Mouse (Mus musculus) forebrain, embryonic 13.5 days (tissue): ENCODE results near the gene Dph2. TPM values are rescaled to one million over a fixed set of nuclear protein-coding genes. Genes with fewer than 3 reads are reported as not detected.

ENCODE experiments used
- ATAC-seq: fragments of 200-750 bp; cut with Nextera tagmentation; 2 replicates; pipeline ENCODE4 v1.8.0; 2017
- H3K27ac ChIP-seq: fragments of 300-500 bp; sonication (generic); 2 replicates; pipeline ENCODE4 v1.5.1; 2015; ENCODE audit warnings: inconsistent platforms, mild to moderate bottlenecking, moderate library complexity
- H3K27me3 ChIP-seq: fragments of 300-500 bp; sonication (generic); 2 replicates; pipeline ENCODE4 v1.6.1; 2015; ENCODE audit warnings: mild to moderate bottlenecking, inconsistent platforms
- H3K36me3 ChIP-seq: fragments of 300-500 bp; sonication (generic); 2 replicates; pipeline ENCODE4 v1.6.1; 2015; ENCODE audit warnings: mild to moderate bottlenecking, inconsistent platforms; ENCODE audit not compliant: poor library complexity, severe bottlenecking
- H3K4me1 ChIP-seq: fragments of 300-500 bp; sonication (generic); 2 replicates; pipeline ENCODE4 v1.6.1; 2015; ENCODE audit warnings: inconsistent platforms
- H3K4me2 ChIP-seq: fragments of 300-500 bp; sonication (generic); 2 replicates; pipeline ENCODE4 v1.6.1; 2015; ENCODE audit warnings: inconsistent platforms, mild to moderate bottlenecking, moderate library complexity
- H3K4me3 ChIP-seq: fragments of 300-500 bp; sonication (generic); 2 replicates; pipeline ENCODE4 v1.5.1; 2015; ENCODE audit warnings: mild to moderate bottlenecking, inconsistent platforms
- H3K9ac ChIP-seq: fragments of 300-500 bp; sonication (generic); 2 replicates; pipeline ENCODE4 v1.6.1; 2015; ENCODE audit warnings: mild to moderate bottlenecking, inconsistent platforms
- H3K9me3 ChIP-seq: fragments of 300-500 bp; sonication (generic); replicated peaks from 2 replicates; pipeline ENCODE4 v1.6.1; 2016; ENCODE audit warnings: inconsistent platforms
- WGBS: fragments of 180-500 bp; shearing (Covaris S2); methylation state at CpG from one replicate; pipeline ENCODE4 v1.1.7; 2015; 5-methylcytosine and 5-hydroxymethylcytosine counted together
- polyA plus RNA-seq: library from polyadenylated mRNA; unstranded; fragments of >200 nt; fragmentation: Nextera tagmentation; extraction: Ambion mirVana; gene quantifications from 2 replicates; pipeline ENCODE4 v1.2.1, GENCODE M21; 2015

Gene Dph2
- 27.3 and 28.5 TPM in 2 replicates for polyA plus RNA-seq

- H3K4me2 ChIP-seq: peak within 1 kb of the TSS; percentile 92
- peak within 1 kb of the TSS; percentile 74 for H3K4me3 ChIP-seq
- no peaks in the 10 kb centered on the region for H3K9me3 ChIP-seq
- H3K9ac ChIP-seq: peak within 1 kb of the TSS; percentile 66
- peaks cover 21% of the 10 kb centered on the region for H3K4me1 ChIP-seq
- no peak within 1 kb of the TSS for H3K27ac ChIP-seq
- peak; percentile 89 for ATAC-seq
- H3K27me3 ChIP-seq: no peaks in the 10 kb centered on the region
- peaks cover 48% of the 10 kb centered on the region for H3K36me3 ChIP-seq
- WGBS: 0% methylated on average over 21 of the region's 21 CpGs
Measured at GRCm38 (mm10) chr4:117891738-117892161, at the start of gene Dph2. Gene Dph2, minus strand, starts transcription at chr4:117892032.

GRCm38 (mm10) chr4:117936964-117937363 lies 45.1 kb upstream of the Dph2 start:
- H3K27me3 ChIP-seq: no peaks in the 10 kb centered on the region
- no peak overlapping the region for H3K4me2 ChIP-seq
- no peak overlapping the region for H3K4me3 ChIP-seq
- no peak overlapping the region for H3K9ac ChIP-seq
- WGBS: 95% methylated on average over 5 of the region's 5 CpGs
- H3K9me3 ChIP-seq: no peaks in the 10 kb centered on the region
- no peak overlapping the region for H3K27ac ChIP-seq
- ATAC-seq: no peak
- H3K36me3 ChIP-seq: peaks cover 22% of the 10 kb centered on the region
- no peaks in the 10 kb centered on the region for H3K4me1 ChIP-seq

GRCm38 (mm10) chr4:117934081-117934480 lies 42.2 kb upstream of the Dph2 start:
- Histone ChIP-seq H3K4me1 (peaks cover 12% of the 10 kb centered on the region), H3K4me2 (no peak overlapping the region), H3K36me3 (peaks cover 11% of the 10 kb centered on the region), H3K9me3 (no peaks in the 10 kb centered on the region), H3K27ac (no peak overlapping the region), H3K9ac (no peak overlapping the region), H3K4me3 (no peak overlapping the region), H3K27me3 (peaks cover 15% of the 10 kb centered on the region)
- 84% methylated on average over 4 of the region's 4 CpGs for WGBS
- no peak for ATAC-seq

- Histone ChIP-seq H3K36me3 (peaks cover 10% of the 10 kb centered on the region), H3K9ac (no peak overlapping the region), H3K4me3 (no peak overlapping the region), H3K4me2 (no peak overlapping the region), H3K9me3 (no peaks in the 10 kb centered on the region), H3K27ac (no peak overlapping the region), H3K4me1 (peaks cover 20% of the 10 kb centered on the region), H3K27me3 (peaks cover 24% of the 10 kb centered on the region)
- no peak for ATAC-seq
- 88% methylated on average over 5 of the region's 5 CpGs for WGBS
Measured at GRCm38 (mm10) chr4:117933248-117933647, 41.4 kb upstream of the Dph2 start.

GRCm38 (mm10) chr4:117929391-117929881 lies 37.6 kb upstream of the Dph2 start, which contains the start of gene Artn:
Gene Artn, minus strand, starts transcription at chr4:117929763.
- peak; percentile 14; the same call in 1 of the 2 replicates for ATAC-seq
- Histone ChIP-seq H3K27me3 (peaks cover 59% of the 10 kb centered on the region), H3K36me3 (peaks cover 10% of the 10 kb centered on the region; the same call in 1 of the 2 replicates), H3K9ac (peak within 1 kb of the TSS; percentile 54), H3K27ac (no peak within 1 kb of the TSS), H3K4me1 (peaks cover 37% of the 10 kb centered on the region), H3K9me3 (no peaks in the 10 kb centered on the region), H3K4me3 (peak within 1 kb of the TSS; percentile 35), H3K4me2 (peak within 1 kb of the TSS; percentile 63)
- WGBS: under 1% methylated on average over 33 of the region's 33 CpGs

- Histone ChIP-seq H3K9ac (peak overlapping the region; percentile 54; the same call in 1 of the 2 replicates), H3K27ac (no peak overlapping the region), H3K4me3 (peak overlapping the region; percentile 35), H3K36me3 (peaks cover 10% of the 10 kb centered on the region; the same call in 1 of the 2 replicates), H3K4me1 (peaks cover 37% of the 10 kb centered on the region), H3K9me3 (no peaks in the 10 kb centered on the region), H3K4me2 (peak overlapping the region; percentile 63), H3K27me3 (peaks cover 66% of the 10 kb centered on the region)
- ATAC-seq: peak; percentile 19; the same call in 1 of the 2 replicates
- WGBS: 3% methylated on average over 13 of the region's 13 CpGs
Measured at GRCm38 (mm10) chr4:117928699-117929241, 36.9 kb upstream of the Dph2 start.

- ATAC-seq: peak; percentile 33
- H3K27ac ChIP-seq: no peak overlapping the region
- peaks cover 37% of the 10 kb centered on the region for H3K4me1 ChIP-seq
- H3K4me2 ChIP-seq: no peak overlapping the region; the same call in 1 of the 2 replicates
- H3K4me3 ChIP-seq: no peak overlapping the region
- no peaks in the 10 kb centered on the region for H3K9me3 ChIP-seq
- peaks cover 66% of the 10 kb centered on the region for H3K27me3 ChIP-seq
- whole genome bisulfite sequencing: 16% methylated on average over 6 of the region's 6 CpGs
- H3K9ac ChIP-seq: no peak overlapping the region
- H3K36me3 ChIP-seq: peaks cover 10% of the 10 kb centered on the region; the same call in 1 of the 2 replicates
Measured at GRCm38 (mm10) chr4:117928234-117928633, 36.4 kb upstream of the Dph2 start.

- peak overlapping the region; percentile 67 for H3K9ac ChIP-seq
- H3K9me3 ChIP-seq: no peaks in the 10 kb centered on the region
- peak overlapping the region; percentile 85 for H3K4me2 ChIP-seq
- H3K4me1 ChIP-seq: peaks cover 37% of the 10 kb centered on the region
- H3K36me3 ChIP-seq: no peaks in the 10 kb centered on the region
- peak overlapping the region; percentile 47 for H3K4me3 ChIP-seq
- ATAC-seq: peak; percentile 67
- H3K27me3 ChIP-seq: peaks cover 70% of the 10 kb centered on the region
- H3K27ac ChIP-seq: no peak overlapping the region
- under 1% methylated on average over 71 of the region's 71 CpGs for WGBS
Measured at GRCm38 (mm10) chr4:117926545-117927482, 35.0 kb upstream of the Dph2 start.

GRCm38 (mm10) chr4:117924916-117925315 lies 33.1 kb upstream of the Dph2 start:
- no peak overlapping the region for H3K27ac ChIP-seq
- H3K27me3 ChIP-seq: peaks cover 63% of the 10 kb centered on the region
- H3K9ac ChIP-seq: no peak overlapping the region
- no peaks in the 10 kb centered on the region for H3K36me3 ChIP-seq
- WGBS: 74% methylated on average over 4 of the region's 6 CpGs
- peaks cover 34% of the 10 kb centered on the region for H3K4me1 ChIP-seq
- no peak overlapping the region for H3K4me3 ChIP-seq
- ATAC-seq: no peak
- no peaks in the 10 kb centered on the region for H3K9me3 ChIP-seq
- H3K4me2 ChIP-seq: no peak overlapping the region

GRCm38 (mm10) chr4:117923450-117923849 lies 31.6 kb upstream of the Dph2 start:
- WGBS: 48% methylated on average over 2 of the region's 2 CpGs
- ATAC-seq: no peak
- Histone ChIP-seq H3K36me3 (no peaks in the 10 kb centered on the region), H3K4me1 (peaks cover 19% of the 10 kb centered on the region), H3K9me3 (no peaks in the 10 kb centered on the region), H3K4me3 (no peak overlapping the region), H3K27me3 (peaks cover 49% of the 10 kb centered on the region), H3K4me2 (no peak overlapping the region), H3K9ac (no peak overlapping the region), H3K27ac (no peak overlapping the region)

- ATAC-seq: no peak
Measured at GRCm38 (mm10) chr4:117921358-117921757, 29.5 kb upstream of the Dph2 start.

GRCm38 (mm10) chr4:117918762-117919161 lies 26.9 kb upstream of the Dph2 start:
- H3K4me2 ChIP-seq: no peak overlapping the region
- no peak overlapping the region for H3K27ac ChIP-seq
- H3K36me3 ChIP-seq: no peaks in the 10 kb centered on the region
- peaks cover 5% of the 10 kb centered on the region; the same call in 1 of the 2 replicates for H3K27me3 ChIP-seq
- 92% methylated on average over 5 of the region's 5 CpGs for WGBS
- no peaks in the 10 kb centered on the region for H3K9me3 ChIP-seq
- H3K4me3 ChIP-seq: no peak overlapping the region
- H3K9ac ChIP-seq: no peak overlapping the region
- peaks cover 14% of the 10 kb centered on the region for H3K4me1 ChIP-seq
- ATAC-seq: no peak

More at GRCm38 (mm10) chr4:117921358-117921757, 29.5 kb upstream of the Dph2 start:
- Histone ChIP-seq H3K9ac (no peak overlapping the region), H3K4me1 (peaks cover under 1% of the 10 kb centered on the region), H3K4me2 (no peak overlapping the region), H3K4me3 (no peak overlapping the region), H3K27me3 (peaks cover 28% of the 10 kb centered on the region), H3K36me3 (no peaks in the 10 kb centered on the region), H3K9me3 (no peaks in the 10 kb centered on the region), H3K27ac (no peak overlapping the region)
- WGBS: 90% methylated on average over 2 of the region's 2 CpGs
